In the genomic region with DNA sequence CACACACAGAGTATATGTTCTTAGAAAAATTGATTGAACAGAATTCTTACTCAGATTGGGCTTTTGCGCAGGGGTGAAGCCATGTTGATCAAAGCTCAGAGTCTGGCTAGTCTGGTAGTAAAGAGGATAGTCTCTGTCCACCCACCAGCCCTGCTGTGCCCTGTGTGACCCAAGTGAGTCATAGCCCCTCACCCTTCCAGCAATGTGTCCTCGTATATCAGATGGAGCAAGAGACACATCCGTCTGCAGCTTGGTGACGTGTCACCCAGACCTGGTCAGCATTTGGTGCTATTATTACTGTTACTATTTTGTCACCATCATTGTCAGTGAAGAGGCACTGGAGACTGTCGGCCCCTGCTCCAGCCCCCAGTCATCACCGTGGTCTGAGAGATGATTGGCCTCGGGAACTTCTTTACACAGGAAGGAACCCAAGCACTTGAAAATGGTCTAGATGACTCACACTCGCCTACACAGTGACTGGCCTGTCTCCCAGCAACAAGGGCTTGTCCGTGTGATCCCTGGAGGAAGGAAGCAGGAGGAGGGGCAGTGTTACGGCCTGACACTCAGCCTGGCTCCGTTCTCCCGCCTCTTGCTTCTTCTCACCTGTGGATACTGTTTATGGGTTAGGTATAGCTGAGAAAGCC, we compare ENCODE assay signal across 8 mouse cellular contexts. TPM values are rescaled to one million over a fixed set of nuclear protein-coding genes. Genes with fewer than 3 reads are reported as not detected.
DNase-seq lines count a peak whose midpoint lies in the region; ATAC-seq and TF ChIP-seq lines count a peak whose summit lies in the region.

No protein-coding gene starts in this region.

- peaks cover 71% of the 10 kb centered on the region for H3K36me3 ChIP-seq in lung, embryonic 14.5 days (ENCODE audit: insufficient read depth)
- H3K36me3 ChIP-seq in neural tube, embryonic 15.5 days = peaks cover 78% of the 10 kb centered on the region

- H3K9me3 ChIP-seq in lung, embryonic 14.5 days (ENCODE audit: low read depth, low read length) = no peaks in the 10 kb centered on the region
- H3K9me3 ChIP-seq in neural tube, embryonic 15.5 days (replicated peaks) = no peaks in the 10 kb centered on the region

- H3K4me1 ChIP-seq in bone marrow macrophage, adult 2 months (ENCODE audit: control insufficient read depth, insufficient read depth, low read length) = peaks cover 15% of the 10 kb centered on the region
- H3K4me1 ChIP-seq in lung, embryonic 14.5 days (ENCODE audit: insufficient read depth) = no peaks in the 10 kb centered on the region
- no peaks in the 10 kb centered on the region for H3K4me1 ChIP-seq in neural tube, embryonic 15.5 days
- no peaks in the 10 kb centered on the region; the same call in 1 of the 2 replicates for H3K4me1 ChIP-seq in cerebellum, adult 2 months (ENCODE audit: control insufficient read depth, insufficient read depth, low read length)

- 51% methylated on average over 12 of the region's 12 CpGs for WGBS in lung, embryonic 14.5 days
- 77% methylated on average over 12 of the region's 12 CpGs for WGBS in neural tube, embryonic 15.5 days
- WGBS in cerebellum, adult 2 months = 75% methylated on average over 12 of the region's 12 CpGs

- H3K27ac ChIP-seq in bone marrow macrophage, adult 2 months (ENCODE audit: insufficient read depth, low read depth, low read length) = peak overlapping the region; percentile 17; the same call in 1 of the 2 replicates
- peak overlapping the region; percentile 52; the same call in 1 of the 2 replicates for H3K27ac ChIP-seq in lung, embryonic 14.5 days (ENCODE audit: low read depth)
- no peak overlapping the region for H3K27ac ChIP-seq in neural tube, embryonic 15.5 days (replicated peaks)
- H3K27ac ChIP-seq in cerebellum, adult 2 months (ENCODE audit: insufficient read depth, low read length) = no peak overlapping the region

- TF ChIP-seq CTCF in bone marrow macrophage, adult 2 months (IDR thresholded peaks at IDR 0.05; ENCODE audit: low read depth, low read length) = no peak
- no peak for TF ChIP-seq CTCF in lung, embryonic 14.5 days (IDR thresholded peaks at IDR 0.05; ENCODE audit: low read depth)
- no peak for TF ChIP-seq CTCF in cerebellum, adult 2 months (IDR thresholded peaks at IDR 0.05; ENCODE audit: borderline replicate concordance, insufficient read depth, low read depth, low read length)

- ATAC-seq in CD4-positive, CD25-positive, alpha-beta regulatory T cell, adult 4 months = peak; percentile 45
- peak; percentile 63 for ATAC-seq in lung, embryonic 14.5 days (ENCODE audit: insufficient read depth)
- ATAC-seq in neural tube, embryonic 15.5 days (ENCODE audit: low FRiP score) = no peak

- H3K4me2 ChIP-seq in lung, embryonic 14.5 days = no peak overlapping the region
- no peak overlapping the region for H3K4me2 ChIP-seq in neural tube, embryonic 15.5 days

- H3K27me3 ChIP-seq in lung, embryonic 14.5 days (ENCODE audit: insufficient read depth, low read length) = no peaks in the 10 kb centered on the region
- no peaks in the 10 kb centered on the region for H3K27me3 ChIP-seq in neural tube, embryonic 15.5 days (replicated peaks)
- no peaks in the 10 kb centered on the region for H3K27me3 ChIP-seq in cerebellum, adult 2 months (ENCODE audit: control insufficient read depth, insufficient read depth, low read length)

- H3K9ac ChIP-seq in lung, embryonic 14.5 days = no peak overlapping the region
- H3K9ac ChIP-seq in neural tube, embryonic 15.5 days (replicated peaks) = no peak overlapping the region

- peak; percentile 67 for DNase-seq in heart, postnatal 4 days
- DNase-seq in lung, embryonic 14.5 days = peak; percentile 70
- no peak for DNase-seq in spleen, postnatal 10 days (ENCODE audit: low spot score in 2 of 2)
- no peak for DNase-seq in cerebellum, adult 2 months
- no peak for DNase-seq in gastrocnemius, postnatal 36 days

- intact Hi-C loops in gastrocnemius, postnatal 36 days (cut with DNase I) = no loop called here

- TF ChIP-seq POLR2A in bone marrow macrophage, adult 2 months (IDR thresholded peaks at IDR 0.05; ENCODE audit: borderline replicate concordance, low read depth, low read length) = no peak
- no peak for TF ChIP-seq POLR2A in cerebellum, adult 2 months (IDR thresholded peaks at IDR 0.05; ENCODE audit: borderline replicate concordance, insufficient read depth, low read length)

- H3K4me3 ChIP-seq in bone marrow macrophage, adult 2 months (ENCODE audit: insufficient read depth, low read length) = 0 out of 2 replicates have a peak overlapping the region, but pooled peaks have one; percentile 19
- H3K4me3 ChIP-seq in lung, embryonic 14.5 days (ENCODE audit: low read depth, low read length) = no peak overlapping the region
- no peak overlapping the region for H3K4me3 ChIP-seq in neural tube, embryonic 15.5 days (replicated peaks)
- H3K4me3 ChIP-seq in cerebellum, adult 2 months (replicated peaks; ENCODE audit: insufficient read depth, low read depth, low read length) = no peak overlapping the region

RNA-seq across cellular contexts. Expression of a gene that starts 41.5 kb away (rescaled TPM):
- polyA plus RNA-seq in CD4-positive, CD25-positive, alpha-beta regulatory T cell, adult 4 months (2017; shearing (Covaris generic)) = 10 to 100 TPM; 12.0 to 19.5 TPM
- polyA plus RNA-seq in bone marrow macrophage, adult 2 months (2012; ENCODE audit: insufficient read depth, insufficient read length, missing spikeins) = 41.4 and 42.1 TPM in 2 replicates
- 10 to 100 TPM; 47.6 to 48.8 TPM for total RNA-seq in heart, postnatal 4 days (2021)
- 32.6 and 34.6 TPM in 2 replicates for polyA plus RNA-seq in lung, embryonic 14.5 days (2014; fragmentation: Nextera tagmentation; extraction: Ambion mirVana)
- 25.1 and 25.2 TPM in 2 replicates for polyA plus RNA-seq in neural tube, embryonic 15.5 days (2015; fragmentation: Nextera tagmentation; extraction: Ambion mirVana)
- polyA plus RNA-seq in cerebellum, adult 2 months (2012; rRNA removed) = 34.1 and 34.9 TPM in 2 replicates
- 10 to 100 TPM; 32.1 to 34.9 TPM for total RNA-seq in gastrocnemius, postnatal 36 days (2021)

Comparison
In these comparisons a context has a peak if more than half of its experiments do, and no peak if none do; other contexts are left out.
1. H3K27ac ChIP-seq: peak in bone marrow macrophage, adult 2 months (single experiment) and lung, embryonic 14.5 days (single experiment); none in neural tube, embryonic 15.5 days (single experiment) and cerebellum, adult 2 months (single experiment).
2. DNase-seq: peak in heart, postnatal 4 days (single experiment) and lung, embryonic 14.5 days (single experiment); none in spleen, postnatal 10 days (0 of 2), cerebellum, adult 2 months (0 of 2) and gastrocnemius, postnatal 36 days (0 of 2).